Mouse (Mus musculus) E14TG2a.4 (cell line): ENCODE measurements around the gene Gm43517.

Source experiments
- CTCF ChIP-seq: conservative IDR thresholded peaks from 2 replicates; pipeline ENCODE4 v1.5.1; 2014; ENCODE audit warnings: low read length
- POU5F1 ChIP-seq: IDR thresholded peaks from 2 replicates; pipeline ENCODE4 v1.6.1; 2014; ENCODE audit warnings: low read length, borderline replicate concordance

- TF ChIP-seq CTCF (no peak), POU5F1 (no peak)
These were observed 7.0 kb downstream of the Gm43517 start for GRCm38 (mm10) chr12:49392041-49392390.
